Mouse (Mus musculus): ENCODE results near the gene Krtap5-2.

- TF ChIP-seq POLR2A (IDR thresholded peaks at IDR 0.05; ENCODE audit: borderline replicate concordance, low read depth, low read length) (no peak), CTCF (IDR thresholded peaks at IDR 0.05; ENCODE audit: low read depth, low read length) (no peak)
Measured at GRCm38 (mm10) chr7:142224518-142224917, 48.7 kb upstream of the Krtap5-2 start.
